Mouse (Mus musculus) cerebellum, adult 2 months (tissue): ENCODE results near the gene Kmt5b.
A peak's percentile ranks its signal among the peaks of the same experiment; 100 is the strongest.

Experiments used
- CTCF ChIP-seq: fragments of 200-500 bp; IDR thresholded peaks from 2 replicates; pipeline ENCODE4 v1.5.1; 2011; ENCODE audit warnings: low read depth, mild to moderate bottlenecking, control low read depth, low read length, moderate library complexity, borderline replicate concordance; ENCODE audit not compliant: insufficient read depth
- POLR2A ChIP-seq: fragments of 200-500 bp; IDR thresholded peaks from 2 replicates; pipeline ENCODE4 v1.6.1; 2011; ENCODE audit warnings: low read length, control low read depth, borderline replicate concordance; ENCODE audit not compliant: insufficient read depth

- no peak for TF ChIP-seq POLR2A
- TF ChIP-seq CTCF = peak; percentile 32; the same call in 1 of the 2 replicates
These were observed 1.6 kb downstream of the Kmt5b start for GRCm38 (mm10) chr19:3768697-3769383.
